Mouse (Mus musculus): Measurements from ENCODE around the gene Xab2.

The Xab2 gene

DNA sequence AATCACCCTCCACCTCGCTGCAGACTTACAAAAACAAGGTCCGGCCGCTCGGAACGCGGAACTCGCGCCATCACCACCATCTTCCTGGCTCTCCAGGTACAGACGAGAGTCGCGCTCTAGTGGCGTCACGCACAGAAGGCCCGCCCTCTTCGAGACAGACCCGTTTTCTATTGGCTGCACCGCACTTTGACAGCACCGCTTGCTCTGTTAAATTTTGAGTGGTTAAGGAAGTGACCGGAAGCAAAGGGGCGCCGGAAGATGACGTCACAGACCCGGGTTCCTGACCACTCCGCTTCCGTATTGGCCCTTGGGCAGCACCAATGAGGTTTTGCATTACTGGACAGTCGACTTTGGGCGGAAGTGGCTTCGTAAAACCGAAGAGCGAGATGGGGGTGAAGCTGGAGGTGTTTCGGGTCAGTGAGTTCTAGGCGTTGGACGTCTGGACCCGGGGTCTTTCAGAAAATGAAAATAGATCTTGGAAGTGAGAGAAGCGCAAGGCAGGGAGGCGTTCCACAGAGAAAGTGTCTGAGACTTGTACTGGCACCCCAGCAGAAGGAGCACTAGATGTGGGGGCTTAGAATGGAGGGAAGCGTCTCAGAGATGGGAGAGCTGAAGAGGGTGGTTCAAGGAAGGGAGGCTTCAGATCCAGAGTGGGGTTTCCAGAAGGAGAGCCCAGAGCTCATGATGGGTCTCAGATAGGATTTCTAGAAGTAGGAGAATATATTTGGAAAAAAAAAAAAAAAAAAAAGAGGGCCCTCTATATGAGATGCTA is at the start of gene Xab2, which contains the start of gene Pet100:
TSS of gene Xab2 (minus strand) at position 118 of the 772 bp plus-strand sequence.
TSS of gene Pet100 (plus strand) at position 350 of the 772 bp plus-strand sequence.
- peak; percentile 100 for DNase-seq (ENCODE audit: extremely low spot score, low spot score)

DNA sequence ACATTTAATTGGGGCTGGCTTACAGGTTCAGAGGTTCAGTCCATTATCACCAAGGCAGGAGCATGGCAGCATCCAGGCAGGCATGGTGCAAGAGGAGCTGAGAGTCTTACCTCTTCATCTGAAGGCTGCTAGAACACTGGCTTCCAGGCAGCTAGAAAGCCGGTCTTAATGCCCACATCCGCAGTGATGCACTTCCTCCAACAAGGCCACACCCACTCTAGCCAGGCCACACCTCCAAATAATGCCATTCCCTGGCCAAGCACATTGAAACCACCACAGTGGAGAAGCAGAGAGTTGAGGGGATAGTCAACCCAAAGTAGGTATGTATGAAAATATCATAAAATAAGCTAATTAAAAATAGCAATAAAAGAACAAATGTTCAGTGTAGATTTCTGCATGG is 49.3 kb upstream of the Xab2 start:
- DNase-seq (ENCODE audit: extremely low spot score, low spot score) = no peak

DNA sequence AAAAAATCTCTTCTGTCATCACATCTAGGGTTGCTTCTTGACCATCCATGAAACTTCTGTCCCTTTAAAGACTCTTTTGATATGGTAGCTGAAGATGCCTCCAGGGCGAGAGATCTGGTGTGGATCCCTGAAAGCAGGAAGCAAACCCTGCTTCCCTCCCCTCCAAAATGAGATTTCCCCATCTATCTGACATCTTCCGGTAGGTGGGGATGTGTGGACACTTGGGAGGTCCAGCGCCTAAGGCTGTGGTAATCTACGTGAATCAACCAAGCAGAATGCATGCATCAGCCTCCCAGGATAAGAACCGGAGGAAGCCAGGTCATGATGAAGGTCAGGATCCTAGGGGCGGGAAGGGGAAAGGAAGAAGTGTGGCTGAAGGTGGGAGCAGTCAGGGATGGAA is 44.4 kb upstream of the Xab2 start, which contains the start of gene Mcemp1:
TSS of gene Mcemp1 (plus strand) at position 248 of the 400 bp plus-strand sequence.
- DNase-seq (ENCODE audit: extremely low spot score, low spot score) = no peak

DNA sequence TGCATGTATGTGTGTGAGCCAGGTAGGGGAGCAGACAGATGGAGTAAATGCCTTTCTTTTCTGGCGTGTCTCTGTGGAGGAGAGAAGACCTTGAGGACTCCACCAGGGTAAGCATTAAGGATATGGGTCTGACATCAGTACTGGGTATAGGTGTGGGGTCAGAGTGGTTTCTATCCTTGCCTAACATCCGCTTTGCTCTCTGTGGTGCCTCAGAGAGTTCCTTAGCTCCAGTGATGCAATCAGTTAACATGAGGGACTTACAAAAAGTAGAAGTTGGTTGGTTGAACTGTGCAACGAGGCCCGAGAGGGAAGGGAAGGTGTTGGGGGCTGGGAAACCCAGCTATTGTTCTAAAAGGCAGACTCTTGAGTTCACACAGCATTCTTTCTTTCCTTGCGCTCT is 43.3 kb upstream of the Xab2 start:
- DNase-seq (ENCODE audit: extremely low spot score, low spot score) = no peak

DNA sequence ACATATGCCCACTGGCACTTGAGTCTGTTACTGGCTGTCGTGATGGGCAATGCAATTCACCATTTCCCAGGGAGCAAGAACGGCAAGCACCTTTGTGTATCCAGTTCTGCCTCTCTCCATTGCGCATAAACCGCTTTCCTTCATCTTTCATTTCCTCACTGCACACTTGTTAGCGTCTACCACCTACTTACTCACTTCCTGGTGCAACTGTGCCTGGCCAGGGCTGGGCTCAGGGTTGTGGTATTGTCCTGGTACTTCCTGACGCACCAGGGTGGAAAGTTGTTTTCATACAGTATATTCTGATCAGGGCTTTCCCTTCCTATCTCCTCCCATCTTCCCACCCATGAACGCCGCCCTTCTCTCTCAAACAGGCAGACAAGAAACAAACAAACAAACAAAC is 39.8 kb upstream of the Xab2 start:
- DNase-seq (ENCODE audit: extremely low spot score, low spot score) = no peak

DNA sequence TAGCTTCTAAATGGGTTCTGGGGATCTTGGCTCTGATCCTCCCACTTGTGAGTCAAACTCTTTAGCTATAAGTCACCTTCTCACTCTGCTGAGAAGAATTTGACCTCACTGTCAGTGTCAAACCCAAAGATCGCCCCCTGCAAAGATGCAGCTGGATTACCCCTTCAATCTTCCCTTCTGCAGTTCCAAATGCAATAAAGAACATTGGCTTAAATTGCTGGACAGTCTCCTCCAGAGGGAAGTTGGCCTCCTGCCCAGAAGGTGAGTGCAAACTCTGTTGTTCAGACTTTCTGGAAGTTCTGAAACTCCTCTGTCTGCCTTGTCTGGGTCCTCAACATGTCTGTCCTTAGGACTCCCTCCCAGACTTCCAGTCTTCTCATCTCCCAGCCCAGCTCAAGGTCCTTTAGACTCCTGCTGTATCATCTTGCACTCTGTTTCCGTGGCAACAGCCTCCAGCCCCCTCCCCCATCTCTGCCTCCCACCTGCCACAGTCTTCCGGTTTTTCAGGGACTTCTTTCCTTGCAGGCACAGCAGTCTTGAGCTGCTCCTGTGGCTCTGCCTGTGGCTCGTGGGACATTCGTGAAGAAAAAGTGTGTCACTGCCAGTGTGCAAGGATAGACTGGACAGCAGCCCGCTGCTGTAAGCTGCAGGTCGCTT is 35.7 kb upstream of the Xab2 start:
- DNase-seq (ENCODE audit: extremely low spot score, low spot score) = peak; percentile 42

DNA sequence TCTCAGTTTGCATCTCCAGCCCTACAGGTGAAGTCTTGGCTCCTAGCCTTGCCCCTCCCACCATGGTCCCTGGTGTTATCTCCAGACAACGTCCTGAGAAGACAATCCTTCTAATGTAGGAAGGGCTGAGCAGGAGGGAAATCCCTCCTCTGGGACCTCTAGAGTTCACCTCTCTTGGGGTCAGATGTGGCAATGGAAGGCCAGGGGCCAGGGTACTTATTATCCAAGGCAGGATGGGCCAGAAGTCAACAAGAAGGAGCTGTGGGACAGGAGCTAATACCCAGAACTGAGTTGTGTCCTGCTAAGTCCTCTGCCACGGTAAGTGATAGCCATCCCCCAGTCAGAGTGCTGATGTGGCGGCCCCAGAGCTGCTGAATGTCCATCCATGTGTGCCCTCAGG is 34.4 kb upstream of the Xab2 start, which contains the start of gene Retn:
TSS of gene Retn (plus strand) at position 245 of the 400 bp plus-strand sequence.
- no peak for DNase-seq (ENCODE audit: extremely low spot score, low spot score)

DNA sequence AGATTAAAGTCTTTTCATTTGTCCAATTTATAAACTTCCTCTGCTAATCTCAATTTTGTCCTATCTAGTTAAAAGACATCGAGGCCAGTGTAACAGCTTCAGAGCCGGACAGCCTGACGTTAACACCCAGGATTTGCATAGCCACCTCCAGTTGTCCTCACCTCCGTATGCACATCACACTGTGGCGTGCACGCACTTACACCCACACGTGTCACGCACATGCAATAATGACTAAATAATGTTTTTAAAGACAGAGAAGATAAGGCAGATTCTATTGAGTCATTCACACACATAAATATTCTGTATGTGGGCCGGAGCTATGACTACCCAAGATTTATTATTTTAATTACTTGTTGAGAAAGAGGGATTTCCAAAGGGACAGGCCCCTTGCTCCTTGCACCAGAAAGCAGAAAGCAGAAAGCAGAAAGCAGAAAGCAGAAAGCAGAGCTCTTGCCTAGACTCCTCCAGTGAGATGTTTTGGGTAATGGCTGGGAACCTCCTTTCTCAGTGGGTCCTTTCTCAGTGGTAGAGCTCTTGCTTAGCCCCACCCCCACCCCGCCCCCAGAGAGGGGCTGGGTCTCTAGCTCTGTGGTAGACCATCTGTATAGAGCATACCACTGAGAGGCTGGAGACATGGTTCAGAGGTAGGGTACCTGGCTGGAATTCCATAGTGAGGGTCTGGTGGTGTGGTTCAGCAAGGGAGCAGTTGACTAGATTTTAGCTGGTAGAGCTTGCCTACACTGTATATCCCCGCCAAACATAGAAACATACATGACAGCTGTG is 33.8 kb upstream of the Xab2 start:
- DNase-seq (ENCODE audit: extremely low spot score, low spot score) = no peak

DNA sequence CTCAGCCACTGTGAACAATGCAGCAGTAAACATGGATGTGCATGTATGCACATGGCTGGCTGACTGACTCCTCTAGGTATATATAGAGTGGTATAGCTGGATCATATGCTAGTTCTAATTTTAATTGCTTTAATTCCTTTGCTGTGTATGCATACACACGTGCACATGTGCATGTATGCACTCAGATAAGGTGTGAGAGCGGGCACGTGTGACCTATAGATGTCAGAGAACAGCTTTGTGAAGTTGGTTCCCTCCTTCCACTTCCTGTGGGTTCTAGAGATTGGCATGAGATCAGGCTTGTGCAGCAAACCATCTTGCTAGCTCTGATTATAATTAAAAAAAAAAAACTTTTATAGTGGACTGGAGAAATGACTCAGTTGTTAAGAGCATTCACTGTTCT is 31.7 kb upstream of the Xab2 start:
- DNase-seq (ENCODE audit: extremely low spot score, low spot score) = no peak

DNA sequence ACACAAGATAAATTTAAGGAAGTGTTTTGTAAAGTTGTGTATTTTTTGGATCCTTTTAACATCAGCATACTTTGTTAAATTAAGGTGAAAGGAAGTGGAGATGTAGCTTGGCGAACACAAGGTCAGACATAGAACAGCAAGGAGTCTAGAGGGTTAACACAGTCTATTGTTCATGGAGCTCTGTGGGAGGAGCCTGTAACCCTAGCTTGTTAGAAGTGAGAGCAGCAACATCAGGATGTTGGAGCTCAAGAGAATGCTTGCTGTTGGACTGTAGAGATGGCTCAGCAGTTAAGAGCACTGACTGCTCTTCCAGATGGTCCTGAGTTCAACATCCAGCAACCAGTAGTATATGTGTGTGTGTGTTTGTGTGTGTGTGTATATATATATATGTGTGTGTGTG is 27.9 kb upstream of the Xab2 start:
- no peak for DNase-seq (ENCODE audit: extremely low spot score, low spot score)

DNA sequence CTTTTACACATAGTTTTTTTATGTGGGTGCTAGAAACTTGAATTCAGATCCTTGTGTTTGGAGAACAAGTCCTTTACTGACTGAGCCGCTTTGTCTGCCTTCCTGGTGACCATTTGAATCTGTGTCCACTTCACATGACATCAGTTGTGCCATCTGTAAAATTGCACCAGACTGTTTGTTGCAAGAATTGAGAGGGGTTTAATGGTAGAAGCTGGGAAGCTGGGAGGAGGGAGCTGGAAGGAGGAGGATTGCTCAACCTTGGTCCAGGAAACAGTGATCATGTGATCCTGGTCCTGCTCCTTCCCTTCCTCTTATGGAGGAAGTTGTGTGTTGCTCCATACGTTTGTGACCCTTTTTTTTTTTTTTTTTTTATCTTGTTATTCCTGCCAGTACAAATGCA is 27.2 kb upstream of the Xab2 start:
- no peak for DNase-seq (ENCODE audit: extremely low spot score, low spot score)

DNA sequence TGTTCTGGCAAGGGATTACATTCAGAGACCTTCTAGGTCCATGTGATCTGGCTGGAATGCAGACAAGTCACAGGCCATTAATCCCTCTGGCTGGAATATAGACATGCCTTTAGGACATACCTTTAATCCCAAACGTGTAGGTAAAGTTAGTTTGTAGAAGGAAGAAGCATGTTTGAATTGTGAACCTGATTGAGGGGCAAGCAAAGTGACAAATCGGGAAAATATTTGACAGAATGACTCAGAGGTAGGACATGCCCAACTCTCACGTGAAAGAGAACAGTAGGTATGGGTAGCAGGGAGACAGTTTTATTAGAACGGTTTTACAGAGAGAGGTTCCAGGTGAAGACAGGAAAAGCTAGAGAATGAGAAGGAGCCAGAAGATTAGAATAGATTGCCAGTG is 26.4 kb upstream of the Xab2 start:
- no peak for DNase-seq (ENCODE audit: extremely low spot score, low spot score)

DNA sequence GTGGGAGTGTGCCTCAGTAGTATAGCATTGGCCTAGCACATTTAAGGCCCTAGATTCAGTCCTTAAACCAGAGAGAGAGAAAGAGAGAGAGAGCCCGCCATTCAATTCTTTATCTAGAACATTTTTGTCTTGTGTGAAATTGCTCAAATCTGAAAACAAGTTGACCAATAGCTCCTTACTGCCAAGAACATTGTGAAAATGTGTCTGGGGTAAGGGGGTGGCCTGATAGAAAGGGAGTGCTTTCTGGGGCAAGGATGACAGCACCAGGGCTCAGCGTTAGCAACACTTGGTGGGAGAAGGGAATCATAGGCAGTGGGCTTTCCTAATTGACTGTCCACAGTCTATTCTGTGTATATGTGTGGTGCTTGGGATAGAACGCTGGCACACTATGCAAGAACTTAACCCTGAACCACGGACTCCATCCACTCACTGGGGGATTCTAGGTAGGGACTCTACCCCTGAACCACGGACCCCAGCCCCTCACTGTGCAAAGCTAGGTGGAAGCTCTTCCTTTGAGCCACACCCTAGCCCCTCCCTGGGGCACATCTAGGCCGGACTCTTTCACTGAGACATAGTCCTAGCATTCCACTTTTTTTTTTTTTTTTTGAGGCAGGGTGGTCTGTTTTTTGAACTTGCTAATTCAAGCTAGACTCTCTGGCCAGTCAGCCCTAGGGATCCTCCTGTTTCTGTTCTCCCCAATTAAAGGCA is 25.9 kb upstream of the Xab2 start:
- DNase-seq (ENCODE audit: extremely low spot score, low spot score) = no peak

DNA sequence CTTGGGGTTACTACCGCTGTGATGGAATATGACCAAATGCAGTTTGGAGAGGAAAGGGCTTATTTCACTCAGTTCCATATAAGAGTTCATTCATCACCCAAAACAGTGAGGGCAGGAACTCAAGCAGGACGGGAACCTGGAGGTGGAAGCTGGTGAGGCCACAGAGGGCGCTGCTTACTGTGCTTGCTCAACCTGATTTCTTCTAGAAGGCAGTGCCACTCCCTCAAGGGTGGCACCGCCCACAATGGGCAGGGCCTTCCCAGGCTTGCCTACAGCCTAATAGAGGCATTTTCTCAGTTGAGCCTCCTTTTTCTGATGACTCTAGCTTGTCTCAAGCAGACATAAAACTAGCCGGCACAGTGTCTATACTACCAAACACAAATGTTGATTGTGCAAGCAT is 24.7 kb upstream of the Xab2 start:
- DNase-seq (ENCODE audit: extremely low spot score, low spot score) = no peak

DNA sequence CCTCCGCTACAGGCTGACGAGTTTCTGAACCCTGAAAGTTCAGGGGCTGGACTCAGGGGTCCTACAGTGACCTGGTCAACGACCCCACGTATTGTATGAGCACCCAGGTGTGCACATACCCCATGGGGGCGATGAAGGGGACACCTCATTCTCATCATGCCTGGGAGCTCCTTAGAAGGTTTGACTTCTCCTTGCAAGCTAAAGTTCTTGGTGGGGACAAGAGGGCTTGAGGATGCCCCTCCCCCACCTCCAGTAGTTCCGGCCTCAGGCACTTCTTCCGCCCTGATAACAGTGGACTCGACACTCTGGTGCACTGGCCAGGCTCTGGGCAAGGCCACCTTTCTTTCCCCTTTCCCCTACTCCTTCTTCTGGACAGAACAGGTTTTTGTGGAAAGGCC is 10.4 kb upstream of the Xab2 start:
- no peak for DNase-seq (ENCODE audit: extremely low spot score, low spot score)

DNA sequence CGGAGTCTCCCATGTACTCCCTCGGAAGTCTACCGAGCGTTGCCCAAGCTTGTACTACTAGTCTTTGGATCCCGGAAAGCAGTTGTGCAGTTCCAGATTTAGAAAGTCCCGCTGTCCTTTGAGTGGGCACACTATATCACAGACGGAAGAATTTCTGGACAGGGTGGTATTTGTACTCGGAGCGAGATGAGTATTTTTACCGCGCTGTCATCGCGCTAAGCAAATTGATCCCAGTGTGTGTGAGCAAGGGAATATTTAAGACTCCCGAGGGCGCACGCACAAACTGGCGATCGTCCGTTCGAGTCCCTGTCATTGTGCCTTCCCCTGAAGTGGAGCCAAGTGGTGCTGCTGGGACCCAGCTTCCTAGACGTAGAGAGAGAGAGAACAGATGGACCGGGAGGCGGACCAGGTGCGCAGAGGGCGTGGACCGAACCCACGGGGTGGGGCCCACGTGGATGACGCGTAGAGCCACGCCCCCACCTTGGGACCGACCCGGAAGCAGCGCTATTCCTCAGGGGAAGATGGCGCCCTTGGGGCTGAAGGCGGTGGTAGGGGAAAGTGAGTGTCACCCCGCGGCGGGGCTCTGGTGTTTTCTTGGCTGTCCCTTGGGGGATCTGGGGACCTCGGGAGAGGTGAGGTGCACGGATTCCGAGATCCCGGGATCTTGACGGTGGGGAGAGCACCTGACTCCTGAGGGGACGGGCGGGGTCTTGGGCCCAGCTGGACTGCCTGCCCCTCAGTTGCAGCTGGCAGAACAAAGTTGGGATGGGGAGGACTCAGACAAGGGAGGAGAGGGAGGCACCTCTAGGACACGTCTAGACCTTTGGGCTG is 9.7 kb upstream of the Xab2 start, which contains the start of gene Stxbp2:
TSS of gene Stxbp2 (plus strand) at position 309 of the 831 bp plus-strand sequence.
- DNase-seq (ENCODE audit: extremely low spot score, low spot score) = peak; percentile 45

DNA sequence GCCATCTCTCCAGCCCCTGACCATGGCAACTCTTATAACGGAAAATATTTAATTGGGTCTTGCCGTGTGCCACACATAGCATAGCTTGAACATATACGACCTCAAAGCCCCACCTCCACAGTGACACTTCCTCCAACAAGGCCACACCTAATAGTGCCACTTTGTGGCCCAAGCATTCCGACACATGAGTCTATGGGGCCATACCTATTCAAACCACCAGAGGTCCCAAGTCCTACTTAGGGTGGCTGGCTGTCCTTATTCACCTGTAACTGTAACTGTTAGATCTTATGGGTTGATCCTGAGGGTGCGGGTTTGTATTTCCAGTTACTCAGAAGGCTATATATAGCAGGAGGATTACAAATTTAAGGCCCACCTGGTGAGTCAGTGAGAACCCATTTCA is 6.9 kb upstream of the Xab2 start:
- DNase-seq (ENCODE audit: extremely low spot score, low spot score) = no peak

DNA sequence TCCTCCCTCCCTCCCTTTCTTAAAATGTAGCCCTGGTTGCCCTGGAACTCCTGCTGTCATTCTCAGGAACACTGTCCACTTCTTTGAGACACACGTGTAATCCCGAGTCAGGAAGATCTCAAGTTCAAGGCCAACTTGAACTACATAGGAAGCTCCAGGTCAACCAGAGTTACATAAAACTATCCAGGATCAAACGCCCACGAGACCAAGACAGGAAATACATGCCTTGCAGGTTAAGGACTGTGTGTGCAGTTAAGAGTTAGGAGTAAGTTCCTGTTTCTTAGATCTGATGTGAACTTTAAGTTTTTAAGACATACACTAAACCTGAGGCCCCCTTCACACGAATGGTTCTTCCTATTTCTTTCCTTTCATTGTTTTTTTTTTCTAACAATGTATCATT is 5.9 kb upstream of the Xab2 start:
- no peak for DNase-seq (ENCODE audit: extremely low spot score, low spot score)

DNA sequence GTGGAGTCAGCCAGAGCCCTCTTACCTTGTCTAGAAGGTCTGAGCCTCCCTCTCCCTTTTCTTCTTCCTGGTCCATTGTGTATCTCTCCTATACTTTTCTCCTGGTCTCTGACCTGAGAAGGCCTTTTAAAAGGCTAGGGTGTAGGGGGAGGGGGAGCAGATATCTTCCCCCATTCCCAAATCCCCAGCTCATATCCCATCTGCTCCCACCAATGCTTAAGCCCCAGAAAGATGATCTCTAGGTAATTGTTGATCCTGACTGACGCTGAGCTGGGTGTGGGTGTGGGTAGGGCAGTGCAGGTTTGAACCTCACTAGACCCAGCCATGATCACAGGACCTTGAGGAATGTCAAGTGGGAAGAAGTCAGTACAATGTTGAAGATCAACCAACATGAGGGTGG is 4.3 kb upstream of the Xab2 start, which contains the start of gene Pcp2:
TSS of gene Pcp2 (minus strand) at position 101 of the 400 bp plus-strand sequence.
- DNase-seq (ENCODE audit: extremely low spot score, low spot score) = no peak

DNA sequence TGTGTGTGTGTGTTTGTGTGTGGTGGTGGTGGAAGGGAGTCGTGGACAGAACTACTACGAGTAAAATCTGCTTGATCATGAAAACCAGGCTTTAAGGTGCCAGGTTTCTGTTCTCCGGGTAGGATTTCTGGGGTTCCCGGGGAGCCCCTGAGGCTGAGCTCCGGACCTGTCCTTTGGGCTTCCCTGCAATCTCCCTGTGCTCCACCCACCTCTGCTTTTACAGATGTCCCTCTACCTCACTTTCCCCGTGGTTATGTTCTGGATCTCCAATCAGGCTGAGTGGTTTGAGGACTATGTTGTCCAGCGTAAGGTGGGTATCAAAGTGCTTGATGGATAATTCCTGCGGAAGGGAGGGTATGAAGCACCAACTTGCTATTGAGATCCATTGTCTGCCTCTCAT is 1.0 kb upstream of the Xab2 start:
- no peak for DNase-seq (ENCODE audit: extremely low spot score, low spot score)
